Mouse (Mus musculus): ENCODE data around the gene Rab19. TPM values are rescaled to one million over a fixed set of nuclear protein-coding genes. Genes with fewer than 3 reads are reported as not detected.

Rab19 gene
- polyA plus RNA-seq (2011; ENCODE audit: insufficient read depth, insufficient read length, low read depth, missing spikeins) = 0.90 and 1.3 TPM in 2 replicates

DNA sequence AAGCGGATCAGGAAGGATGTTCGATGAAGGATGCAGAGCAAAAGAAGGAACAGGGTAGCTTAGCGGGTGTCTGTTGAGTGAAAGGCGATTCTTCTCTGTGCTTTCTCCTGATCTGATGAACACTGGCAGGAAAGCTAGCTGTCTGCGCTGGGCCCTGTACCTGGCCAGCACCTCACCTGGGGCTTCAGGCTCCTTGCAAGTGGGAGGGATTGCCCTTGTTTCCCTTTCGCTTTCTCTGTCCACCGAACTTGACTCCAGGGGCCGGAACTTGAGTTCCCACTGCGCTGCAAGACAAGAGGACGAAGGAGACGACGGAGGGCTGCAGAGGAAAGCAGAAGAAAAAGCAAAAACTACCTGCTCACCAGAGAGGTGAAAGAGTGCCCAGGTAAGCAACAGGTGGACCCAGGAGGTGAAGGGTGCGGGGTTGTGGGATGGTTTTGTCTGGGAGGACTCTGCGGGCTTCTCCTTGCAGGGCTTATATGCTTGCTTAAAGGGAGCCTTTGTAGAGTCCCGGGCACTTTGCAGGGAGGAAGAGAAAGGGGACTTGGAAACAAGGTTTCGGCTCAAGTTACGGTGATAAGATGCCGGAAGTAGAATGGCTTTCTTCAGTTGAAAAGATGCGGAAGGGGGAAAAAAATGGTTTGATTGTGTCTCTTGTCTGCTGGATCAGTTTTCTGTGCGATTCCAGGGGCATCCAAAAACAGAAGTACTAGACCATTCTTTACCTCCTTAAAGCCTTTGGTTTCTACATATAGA is at the start of gene Rab19:
Gene Rab19, plus strand, starts transcription at position 51 of the 756 bp plus-strand sequence.
- Histone ChIP-seq H3K36me3 (ENCODE audit: control insufficient read depth, insufficient read depth, low read length, poor library complexity, severe bottlenecking) (no peaks in the 10 kb centered on the region), H3K9me3 (replicated peaks; ENCODE audit: control insufficient read depth, insufficient read depth, low read length, poor library complexity, severe bottlenecking) (no peaks in the 10 kb centered on the region), H3K4me1 (ENCODE audit: control insufficient read depth, insufficient read depth, low read length) (no peaks in the 10 kb centered on the region), H3K4me3 (ENCODE audit: low read depth, low read length) (peak within 1 kb of the TSS; percentile 44), H3K9ac (ENCODE audit: low read depth, poor library complexity, severe bottlenecking) (peak within 1 kb of the TSS; percentile 12), H3K27ac (ENCODE audit: insufficient read depth, low read length) (no peak within 1 kb of the TSS), H3K27me3 (ENCODE audit: control insufficient read depth, insufficient read depth, low read length, poor library complexity, severe bottlenecking) (no peaks in the 10 kb centered on the region)
- TF ChIP-seq EP300 (IDR thresholded peaks at IDR 0.05; ENCODE audit: insufficient read depth, low read depth, low read length) (no peak), POLR2A (IDR thresholded peaks at IDR 0.05; ENCODE audit: insufficient read depth, low read length) (no peak), CTCF (IDR thresholded peaks at IDR 0.05; ENCODE audit: low read depth, low read length) (no peak)

GRCm38 (mm10) chr6:39331998-39332700 is 48.8 kb upstream of the Rab19 start:
- Histone ChIP-seq H3K4me1 (ENCODE audit: control insufficient read depth, insufficient read depth, low read length) (no peaks in the 10 kb centered on the region), H3K4me3 (ENCODE audit: low read depth, low read length) (no peak overlapping the region), H3K9me3 (replicated peaks; ENCODE audit: control insufficient read depth, insufficient read depth, low read length, poor library complexity, severe bottlenecking) (no peaks in the 10 kb centered on the region), H3K27ac (ENCODE audit: insufficient read depth, low read length) (no peak overlapping the region), H3K9ac (ENCODE audit: low read depth, poor library complexity, severe bottlenecking) (no peak overlapping the region), H3K36me3 (ENCODE audit: control insufficient read depth, insufficient read depth, low read length, poor library complexity, severe bottlenecking) (peaks cover 8% of the 10 kb centered on the region), H3K27me3 (ENCODE audit: control insufficient read depth, insufficient read depth, low read length, poor library complexity, severe bottlenecking) (no peaks in the 10 kb centered on the region)
- TF ChIP-seq POLR2A (IDR thresholded peaks at IDR 0.05; ENCODE audit: insufficient read depth, low read length) = no peak
- no peak for TF ChIP-seq EP300 (IDR thresholded peaks at IDR 0.05; ENCODE audit: insufficient read depth, low read depth, low read length)
- TF ChIP-seq CTCF (IDR thresholded peaks at IDR 0.05; ENCODE audit: low read depth, low read length) = no peak

GRCm38 (mm10) chr6:39334224-39334623 is 46.8 kb upstream of the Rab19 start:
- TF ChIP-seq CTCF (IDR thresholded peaks at IDR 0.05; ENCODE audit: low read depth, low read length) = no peak
- TF ChIP-seq EP300 (IDR thresholded peaks at IDR 0.05; ENCODE audit: insufficient read depth, low read depth, low read length) = no peak
- no peak for TF ChIP-seq POLR2A (IDR thresholded peaks at IDR 0.05; ENCODE audit: insufficient read depth, low read length)
- H3K36me3 ChIP-seq (ENCODE audit: control insufficient read depth, insufficient read depth, low read length, poor library complexity, severe bottlenecking) = peaks cover 12% of the 10 kb centered on the region

GRCm38 (mm10) chr6:39334873-39335272 is 46.1 kb upstream of the Rab19 start:
- Histone ChIP-seq H3K9me3 (replicated peaks; ENCODE audit: control insufficient read depth, insufficient read depth, low read length, poor library complexity, severe bottlenecking) (no peaks in the 10 kb centered on the region), H3K27me3 (ENCODE audit: control insufficient read depth, insufficient read depth, low read length, poor library complexity, severe bottlenecking) (no peaks in the 10 kb centered on the region), H3K9ac (ENCODE audit: low read depth, poor library complexity, severe bottlenecking) (no peak overlapping the region), H3K36me3 (ENCODE audit: control insufficient read depth, insufficient read depth, low read length, poor library complexity, severe bottlenecking) (peaks cover 12% of the 10 kb centered on the region), H3K4me3 (ENCODE audit: low read depth, low read length) (no peak overlapping the region), H3K4me1 (ENCODE audit: control insufficient read depth, insufficient read depth, low read length) (no peaks in the 10 kb centered on the region), H3K27ac (ENCODE audit: insufficient read depth, low read length) (no peak overlapping the region)
- TF ChIP-seq POLR2A (IDR thresholded peaks at IDR 0.05; ENCODE audit: insufficient read depth, low read length) (no peak), EP300 (IDR thresholded peaks at IDR 0.05; ENCODE audit: insufficient read depth, low read depth, low read length) (no peak), CTCF (IDR thresholded peaks at IDR 0.05; ENCODE audit: low read depth, low read length) (no peak)

More at GRCm38 (mm10) chr6:39334224-39334623, 46.8 kb upstream of the Rab19 start:
- no peaks in the 10 kb centered on the region for H3K9me3 ChIP-seq (replicated peaks; ENCODE audit: control insufficient read depth, insufficient read depth, low read length, poor library complexity, severe bottlenecking)
- H3K9ac ChIP-seq (ENCODE audit: low read depth, poor library complexity, severe bottlenecking) = no peak overlapping the region
- H3K27me3 ChIP-seq (ENCODE audit: control insufficient read depth, insufficient read depth, low read length, poor library complexity, severe bottlenecking) = no peaks in the 10 kb centered on the region
- H3K4me1 ChIP-seq (ENCODE audit: control insufficient read depth, insufficient read depth, low read length) = no peaks in the 10 kb centered on the region
- H3K4me3 ChIP-seq (ENCODE audit: low read depth, low read length) = no peak overlapping the region
- no peak overlapping the region for H3K27ac ChIP-seq (ENCODE audit: insufficient read depth, low read length)

DNA sequence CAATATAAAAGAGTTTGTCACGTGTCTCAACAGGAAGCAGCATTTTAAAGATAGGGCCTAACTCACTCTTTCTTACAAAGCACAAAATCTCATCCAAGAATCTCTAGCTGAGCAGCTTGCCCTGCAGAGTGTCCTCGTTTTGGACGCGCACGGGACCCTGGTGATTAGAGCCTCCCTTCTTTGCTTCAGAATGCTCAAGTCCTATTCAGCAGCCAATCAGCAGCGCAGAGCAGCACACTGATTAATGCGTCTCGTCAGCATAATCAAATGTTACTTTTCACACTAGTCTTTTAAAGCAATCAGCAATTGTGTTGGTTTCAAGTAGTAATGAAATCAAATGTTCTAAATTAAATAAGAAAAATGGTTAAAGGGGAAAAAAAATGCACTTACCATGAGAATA is 42.6 kb upstream of the Rab19 start:
- no peaks in the 10 kb centered on the region for H3K27me3 ChIP-seq (ENCODE audit: control insufficient read depth, insufficient read depth, low read length, poor library complexity, severe bottlenecking)
- H3K36me3 ChIP-seq (ENCODE audit: control insufficient read depth, insufficient read depth, low read length, poor library complexity, severe bottlenecking) = peaks cover 27% of the 10 kb centered on the region
- H3K4me1 ChIP-seq (ENCODE audit: control insufficient read depth, insufficient read depth, low read length) = no peaks in the 10 kb centered on the region
- no peak overlapping the region for H3K27ac ChIP-seq (ENCODE audit: insufficient read depth, low read length)
- no peak overlapping the region for H3K4me3 ChIP-seq (ENCODE audit: low read depth, low read length)
- H3K9me3 ChIP-seq (replicated peaks; ENCODE audit: control insufficient read depth, insufficient read depth, low read length, poor library complexity, severe bottlenecking) = no peaks in the 10 kb centered on the region
- no peak overlapping the region for H3K9ac ChIP-seq (ENCODE audit: low read depth, poor library complexity, severe bottlenecking)
- TF ChIP-seq EP300 (IDR thresholded peaks at IDR 0.05; ENCODE audit: insufficient read depth, low read depth, low read length) (no peak), CTCF (IDR thresholded peaks at IDR 0.05; ENCODE audit: low read depth, low read length) (no peak), POLR2A (IDR thresholded peaks at IDR 0.05; ENCODE audit: insufficient read depth, low read length) (no peak)

- no peak overlapping the region for H3K9ac ChIP-seq (ENCODE audit: low read depth, poor library complexity, severe bottlenecking)
- H3K27me3 ChIP-seq (ENCODE audit: control insufficient read depth, insufficient read depth, low read length, poor library complexity, severe bottlenecking) = no peaks in the 10 kb centered on the region
- no peaks in the 10 kb centered on the region for H3K4me1 ChIP-seq (ENCODE audit: control insufficient read depth, insufficient read depth, low read length)
- no peaks in the 10 kb centered on the region for H3K9me3 ChIP-seq (replicated peaks; ENCODE audit: control insufficient read depth, insufficient read depth, low read length, poor library complexity, severe bottlenecking)
- H3K27ac ChIP-seq (ENCODE audit: insufficient read depth, low read length) = no peak overlapping the region
- H3K36me3 ChIP-seq (ENCODE audit: control insufficient read depth, insufficient read depth, low read length, poor library complexity, severe bottlenecking) = peaks cover 46% of the 10 kb centered on the region
- H3K4me3 ChIP-seq (ENCODE audit: low read depth, low read length) = no peak overlapping the region
- TF ChIP-seq POLR2A (IDR thresholded peaks at IDR 0.05; ENCODE audit: insufficient read depth, low read length) = no peak
- TF ChIP-seq CTCF (IDR thresholded peaks at IDR 0.05; ENCODE audit: low read depth, low read length) = no peak
- TF ChIP-seq EP300 (IDR thresholded peaks at IDR 0.05; ENCODE audit: insufficient read depth, low read depth, low read length) = no peak
These were observed 39.2 kb upstream of the Rab19 start for GRCm38 (mm10) chr6:39341798-39342197.

Measured in ES-Bruce4 (cell line).